Mouse (Mus musculus) lung, postnatal 0 days (tissue): ENCODE measurements around the gene Psg19. TPM values are rescaled to one million over a fixed set of nuclear protein-coding genes. Genes with fewer than 3 reads are reported as not detected.
A peak's percentile ranks its signal among the peaks of the same experiment; 100 is the strongest.
"Not testable (repeated sequence)": the region's sequence is repeated elsewhere in the genome, so short reads cannot be mapped to it uniquely, and the experiment has no call there.

Experiments used
- ATAC-seq: fragments of 200-750 bp; cut with Nextera tagmentation; 2 replicates; pipeline ENCODE4 v1.8.0; 2017; ENCODE audit warnings: moderate library complexity
- DNase-seq: peaks from one replicate; pipeline ENCODE4 v3.0.0-alpha.2; 2016; ENCODE audit warnings: low spot score
- H3K27ac ChIP-seq: fragments of 300-500 bp; sonication (generic); 2 replicates; pipeline ENCODE4 v1.5.1; 2014; ENCODE audit warnings: antibody characterized with exemption, mild to moderate bottlenecking, low read length, mixed read lengths
- H3K27me3 ChIP-seq: fragments of 300-500 bp; sonication (generic); replicated peaks from 2 replicates; pipeline ENCODE4 v1.6.1; 2014; ENCODE audit warnings: low read length, mixed read lengths; ENCODE audit not compliant: insufficient read depth
- H3K36me3 ChIP-seq: fragments of 300-500 bp; sonication (generic); 2 replicates; pipeline ENCODE4 v1.6.1; 2014; ENCODE audit warnings: low read length, mixed read lengths; ENCODE audit not compliant: insufficient read depth
- H3K4me1 ChIP-seq: fragments of 300-500 bp; sonication (generic); 2 replicates; pipeline ENCODE4 v1.6.1; 2014; ENCODE audit warnings: antibody characterized with exemption, low read depth, low read length, mixed read lengths; ENCODE audit not compliant: insufficient read depth
- H3K4me2 ChIP-seq: fragments of 300-500 bp; sonication (generic); replicated peaks from 2 replicates; pipeline ENCODE4 v1.6.1; 2014; ENCODE audit warnings: low read depth, mild to moderate bottlenecking, low read length, moderate library complexity, mixed read lengths
- H3K4me3 ChIP-seq: fragments of 300-500 bp; sonication (generic); 2 replicates; pipeline ENCODE4 v1.5.1; 2014; ENCODE audit warnings: low read depth, low read length
- H3K9ac ChIP-seq: fragments of 300-500 bp; sonication (generic); replicated peaks from 2 replicates; pipeline ENCODE4 v1.6.1; 2014; ENCODE audit warnings: low read depth, mild to moderate bottlenecking
- H3K9me3 ChIP-seq: fragments of 300-500 bp; sonication (generic); 2 replicates; pipeline ENCODE4 v1.6.1; 2016; ENCODE audit warnings: low read length, mixed read lengths
- CTCF ChIP-seq: IDR thresholded peaks from 2 replicates; pipeline ENCODE4 v1.5.1; 2016; ENCODE audit warnings: antibody characterized with exemption, mild to moderate bottlenecking
- EP300 ChIP-seq: IDR thresholded peaks from 2 replicates; pipeline ENCODE4 v1.6.1; 2016; ENCODE audit warnings: antibody characterized with exemption, mild to moderate bottlenecking, control low read depth
- WGBS: fragments of 180-500 bp; shearing (Covaris S2); extraction: QIAGEN DNeasy Blood & Tissue Kit; methylation state at CpG from one replicate; pipeline ENCODE4 v1.1.7; 2014; 5-methylcytosine and 5-hydroxymethylcytosine counted together
- polyA plus RNA-seq: library from polyadenylated mRNA; unstranded; fragments of >200 nt; fragmentation: Nextera tagmentation; extraction: Ambion mirVana; gene quantifications from 2 replicates; pipeline ENCODE4 v1.2.1, GENCODE M21; 2015

Psg19 gene
- polyA plus RNA-seq, 1 experiment from 2014 or later: not detected

DNA sequence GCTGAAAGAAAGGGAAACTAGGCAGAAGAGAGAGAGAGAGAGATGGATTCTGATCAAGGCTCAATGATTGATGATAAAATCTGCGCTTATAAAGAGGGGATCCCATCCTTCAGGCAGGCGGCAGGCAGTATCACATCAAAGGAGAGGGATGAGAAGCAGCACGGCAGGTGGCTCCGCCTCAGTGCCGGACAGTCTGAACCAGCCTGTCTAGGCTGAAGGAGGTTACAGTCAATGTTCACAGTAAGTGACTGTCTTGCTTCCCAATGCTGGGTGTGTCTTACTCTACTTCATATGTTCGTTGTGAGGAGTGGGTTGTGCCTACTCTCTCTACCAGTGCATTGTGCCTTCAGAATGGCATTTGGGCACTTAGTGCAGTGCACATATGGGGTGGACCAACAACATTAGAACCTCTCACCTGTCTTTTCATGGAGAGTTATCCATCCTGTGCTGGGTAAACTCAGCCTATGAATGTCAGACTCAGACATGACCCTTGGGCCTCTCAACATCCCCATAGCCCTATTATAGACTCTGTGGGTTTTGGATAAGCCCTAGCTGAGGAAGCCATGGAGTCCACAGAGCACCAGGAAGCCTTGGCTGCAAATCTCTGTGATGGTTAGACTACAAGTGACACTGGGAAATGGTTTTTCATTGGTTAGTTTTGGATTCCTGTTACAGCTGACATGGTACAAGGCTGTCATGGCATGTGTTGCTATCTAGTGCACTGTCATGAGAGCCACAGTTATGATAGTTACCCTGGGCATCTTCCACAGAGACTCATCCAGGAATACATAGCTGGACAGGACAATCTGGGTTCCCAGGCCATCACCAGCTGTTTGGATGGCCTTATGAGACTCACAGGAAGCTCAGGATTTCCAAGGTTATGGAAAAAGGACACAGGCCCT lies 49.1 kb downstream of the Psg19 start:
- no peak for ATAC-seq
- H3K36me3 ChIP-seq: no peaks in the 10 kb centered on the region

DNA sequence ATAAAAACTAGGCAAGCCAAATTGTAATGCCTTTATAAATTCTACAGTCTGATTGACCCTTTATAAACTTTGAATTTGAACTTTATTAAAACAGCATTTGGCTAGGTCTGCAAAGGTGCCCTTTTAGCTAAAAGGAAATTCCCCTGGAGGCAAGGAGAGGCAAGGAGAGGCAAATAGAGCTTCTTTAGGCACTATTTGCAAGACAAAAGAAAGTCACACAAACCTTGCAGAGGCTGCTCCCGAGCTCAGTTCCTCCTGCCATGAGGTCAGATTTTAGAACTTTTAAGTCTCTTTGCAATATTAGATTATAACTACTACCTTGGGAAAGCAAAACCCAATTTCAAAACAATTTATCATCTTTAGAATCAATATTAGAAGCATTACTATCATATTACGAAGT lies 50.9 kb downstream of the Psg19 start:
- not testable (repeated sequence) for DNase-seq, H3K4me1 ChIP-seq, H3K9me3 ChIP-seq, H3K4me2 ChIP-seq, H3K27me3 ChIP-seq, H3K4me3 ChIP-seq, H3K27ac ChIP-seq, H3K36me3 ChIP-seq, H3K9ac ChIP-seq, ATAC-seq
- WGBS: 51% methylated on average over 2 of the region's 2 CpGs

More for the DNA sequence above, 49.1 kb downstream of the Psg19 start:
- H3K4me2 ChIP-seq: no peak overlapping the region
- H3K27ac ChIP-seq: no peak overlapping the region
- no peak for DNase-seq
- H3K27me3 ChIP-seq: 0 out of 2 replicates have a peak, but pooled peaks cover 9% of the 10 kb centered on the region
- H3K9ac ChIP-seq: no peak overlapping the region
- no peak for TF ChIP-seq CTCF
- no peak for TF ChIP-seq EP300
- H3K4me3 ChIP-seq: no peak overlapping the region
- WGBS: 16% methylated on average over 6 of the region's 6 CpGs
- no peaks in the 10 kb centered on the region for H3K9me3 ChIP-seq
- no peaks in the 10 kb centered on the region for H3K4me1 ChIP-seq

DNA sequence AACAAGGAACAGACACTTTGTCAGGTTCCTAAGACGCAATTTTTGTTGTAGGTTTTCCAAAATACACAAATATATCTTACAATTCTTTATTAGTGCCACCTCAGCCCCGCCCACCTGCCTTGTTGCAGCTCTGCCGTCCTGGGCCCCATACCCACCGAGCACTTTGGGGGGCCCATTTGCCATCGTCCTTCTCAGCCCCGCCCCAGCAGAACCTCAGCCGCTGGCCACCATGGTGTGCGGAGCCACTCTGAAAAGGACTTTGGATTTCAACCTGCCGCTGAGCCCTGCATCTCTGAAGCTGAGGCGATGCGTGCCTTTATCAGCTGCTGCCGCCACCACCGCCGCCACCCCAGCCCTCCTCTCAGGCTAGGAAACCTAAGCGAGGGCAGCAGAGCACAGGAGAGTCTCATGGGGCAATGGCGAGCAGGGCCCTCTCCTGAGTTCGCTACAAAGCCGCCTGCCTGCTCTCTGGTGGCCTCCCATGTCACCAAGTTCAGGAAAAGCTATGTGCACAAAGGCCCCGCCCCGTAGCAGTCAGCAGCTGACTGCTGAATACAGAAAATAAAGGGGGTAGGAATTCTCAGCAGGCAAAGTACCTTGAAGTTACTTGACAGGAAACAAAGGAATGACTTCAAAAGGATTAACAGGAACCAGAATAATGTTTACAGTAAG lies 52.0 kb downstream of the Psg19 start:
- DNase-seq (peak; percentile 13), ATAC-seq (no peak)
- 13% methylated on average over 20 of the region's 20 CpGs for WGBS
- Histone ChIP-seq H3K27ac (no peak overlapping the region), H3K27me3 (0 out of 2 replicates have a peak, but pooled peaks cover 9% of the 10 kb centered on the region), H3K9me3 (no peaks in the 10 kb centered on the region), H3K4me1 (no peaks in the 10 kb centered on the region), H3K9ac (no peak overlapping the region), H3K4me3 (no peak overlapping the region), H3K36me3 (no peaks in the 10 kb centered on the region), H3K4me2 (no peak overlapping the region)
- TF ChIP-seq EP300 (no peak), CTCF (no peak)

Other genes with a start within 250 kb of the Psg19 start
- gene Psg27, start 231.2 kb downstream of the Psg19 start, polyA plus RNA-seq: not detected in 2 replicates
- not detected in 2 replicates for gene Psg23, start 182.0 kb downstream of the Psg19 start, polyA plus RNA-seq
- gene Psg21, start 141.8 kb downstream of the Psg19 start, polyA plus RNA-seq: not detected in 2 replicates
- gene Psg20, start 112.3 kb downstream of the Psg19 start, polyA plus RNA-seq: not detected in 2 replicates
- gene Psg22, start 80.4 kb downstream of the Psg19 start, polyA plus RNA-seq: not detected in 2 replicates
- not detected in 2 replicates for gene Psg17, start 23.1 kb upstream of the Psg19 start, polyA plus RNA-seq
- gene Mill2, start 41.4 kb upstream of the Psg19 start, polyA plus RNA-seq: 4.3 and 5.7 TPM in 2 replicates
- 45.6 and 51.1 TPM in 2 replicates for gene Pglyrp1, start 72.8 kb upstream of the Psg19 start, polyA plus RNA-seq
- gene Ccdc61, start 111.9 kb upstream of the Psg19 start, polyA plus RNA-seq: 17.6 and 19.0 TPM in 2 replicates
- 1.1 and 1.2 TPM in 2 replicates for gene Nova2, start 127.4 kb upstream of the Psg19 start, polyA plus RNA-seq
- not detected in 2 replicates for gene Nanos2, start 188.9 kb upstream of the Psg19 start, polyA plus RNA-seq
- gene Mypop, start 192.7 kb upstream of the Psg19 start, polyA plus RNA-seq: 2.3 and 2.6 TPM in 2 replicates
- 11.7 and 12.2 TPM in 2 replicates for gene Irf2bp1, start 205.5 kb upstream of the Psg19 start, polyA plus RNA-seq
- 0.49 and 0.70 TPM in 2 replicates for gene Foxa3, start 225.0 kb upstream of the Psg19 start, polyA plus RNA-seq
- 10.4 and 11.8 TPM in 2 replicates for gene Sympk, start 225.9 kb upstream of the Psg19 start, polyA plus RNA-seq